Mouse (Mus musculus) cerebellum, postnatal 4 days (tissue): ENCODE measurements around the gene Antxr2.
A peak's percentile ranks its signal among the peaks of the same experiment; 100 is the strongest.

Experiments
- DNase-seq, 2 experiments: peaks; one replicate each; pipeline ENCODE4 v3.0.0; 2022; ENCODE audit warnings: low spot score in 2 of 2, mixed read lengths in 1 of 2

Gene Antxr2

GRCm38 (mm10) chr5:97913901-97914300 is 116.9 kb downstream of the Antxr2 start:
- no peak for DNase-seq

DNA sequence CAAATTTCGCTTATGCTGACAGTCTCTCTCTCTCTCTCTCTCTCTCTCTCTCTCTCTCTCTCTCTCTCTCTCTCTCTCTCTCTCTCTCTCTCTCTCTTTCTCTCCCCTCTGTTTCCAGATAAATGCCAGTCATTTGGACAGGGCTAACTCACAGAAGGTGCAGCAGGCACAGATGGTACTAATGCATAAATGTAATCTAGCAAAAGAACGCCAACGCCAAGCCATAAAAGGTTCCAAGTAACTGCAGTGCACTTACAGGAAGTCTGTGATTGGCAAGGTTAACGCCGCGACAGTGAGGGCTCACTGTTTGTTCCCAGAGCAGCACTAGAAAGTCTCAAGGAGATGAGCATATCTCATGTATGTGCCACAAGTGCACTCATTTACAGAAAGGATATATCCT is 123.4 kb downstream of the Antxr2 start:
- DNase-seq: peak in 1 of 2 experiments; percentile 26

DNA sequence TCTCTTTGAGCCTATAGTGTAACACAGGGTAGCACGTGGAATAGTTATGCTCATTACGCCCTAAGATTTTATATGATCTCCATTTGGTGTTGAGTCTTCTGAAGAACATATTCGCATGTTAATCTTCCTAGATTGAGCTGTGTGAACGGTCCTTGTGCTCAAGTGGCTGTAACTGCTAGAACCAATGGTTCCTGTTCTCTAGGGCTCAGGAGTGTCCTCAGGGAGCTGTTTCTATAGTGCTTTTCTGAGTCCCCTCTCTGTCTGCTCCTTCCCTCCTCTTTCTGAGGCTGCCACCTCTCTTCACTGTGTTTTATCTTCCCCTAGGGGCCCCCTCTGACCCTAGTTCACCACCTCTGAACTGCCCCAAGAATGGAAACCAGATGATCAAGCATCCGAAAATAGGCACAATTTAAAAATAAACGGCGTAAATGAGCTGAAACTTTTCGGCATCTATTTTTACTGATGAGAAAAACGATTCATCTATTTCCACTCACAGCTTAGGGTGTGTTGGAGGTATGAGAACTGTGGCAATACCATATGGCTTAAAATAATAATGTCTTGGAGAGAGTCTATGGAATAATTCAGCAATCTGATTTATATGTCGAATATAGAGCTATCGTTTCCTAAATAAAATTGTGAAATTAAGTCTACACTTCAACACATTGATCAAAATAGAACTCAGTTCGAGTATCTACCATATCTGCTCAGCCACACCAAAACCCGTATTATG is 124.1 kb downstream of the Antxr2 start:
- DNase-seq: no peak

DNA sequence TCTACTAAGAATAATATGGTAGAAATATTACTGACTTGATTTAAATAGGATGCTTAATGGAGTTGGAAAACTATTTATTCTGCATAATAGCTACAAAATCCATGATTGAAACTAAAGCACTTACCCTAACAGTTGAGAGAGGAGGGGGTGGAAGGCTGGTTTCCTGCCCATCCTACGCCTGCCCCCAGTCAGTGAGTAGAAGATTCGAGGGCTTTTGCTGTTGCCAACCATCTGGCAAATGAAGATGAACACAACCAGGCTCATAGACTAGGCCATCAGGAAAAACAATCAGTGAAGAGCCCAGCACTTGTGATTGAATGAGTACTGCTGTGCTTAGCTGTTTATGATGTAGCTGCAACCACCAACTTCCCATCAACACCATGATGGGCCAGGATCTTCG is 125.0 kb downstream of the Antxr2 start:
- no peak for DNase-seq

GRCm38 (mm10) chr5:97901096-97901495 is 129.7 kb downstream of the Antxr2 start:
- no peak for DNase-seq

- no peak for DNase-seq
Measured at GRCm38 (mm10) chr5:97899321-97899720, 131.5 kb downstream of the Antxr2 start.

GRCm38 (mm10) chr5:97885427-97885826 is 145.4 kb downstream of the Antxr2 start:
- no peak for DNase-seq

DNA sequence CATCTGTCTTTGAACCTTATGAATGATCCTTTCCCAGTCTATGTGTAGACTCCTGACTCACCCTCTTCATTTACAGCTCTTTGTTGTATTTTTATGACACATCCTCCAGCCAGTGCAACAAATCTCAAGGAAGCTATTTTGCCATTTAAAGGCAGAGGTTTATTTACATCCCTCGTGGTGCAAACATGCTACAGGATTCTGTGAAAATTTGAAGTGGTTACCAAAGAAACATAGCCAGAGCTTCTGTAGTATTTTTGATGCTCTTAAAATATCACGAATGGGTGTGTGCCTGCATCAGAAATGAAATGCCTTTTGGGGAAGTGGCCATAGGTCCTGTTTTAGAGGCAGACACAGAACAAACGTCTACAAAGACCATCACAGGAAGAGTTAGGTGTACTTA is 146.7 kb downstream of the Antxr2 start:
- no peak for DNase-seq

DNA sequence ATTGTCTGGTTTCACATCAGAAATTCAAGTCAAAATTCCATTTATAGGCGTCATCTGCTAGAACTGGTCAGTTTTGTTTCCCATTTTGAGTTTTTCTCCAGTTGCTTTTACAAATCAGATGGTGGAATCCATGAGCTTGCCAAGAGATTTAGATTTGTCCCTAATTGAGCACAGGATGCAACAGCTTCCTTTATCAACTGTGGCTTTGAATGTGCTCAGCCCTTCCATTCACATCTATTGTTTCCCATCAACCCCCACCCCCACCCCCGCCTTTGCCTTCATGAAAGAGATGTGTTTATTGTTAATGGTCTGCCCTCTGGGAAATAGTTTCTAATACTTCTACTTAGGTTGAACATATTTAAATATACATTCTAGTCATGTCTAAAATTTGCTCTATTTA is 149.4 kb downstream of the Antxr2 start:
- DNase-seq: no peak

- no peak for DNase-seq
Measured at GRCm38 (mm10) chr5:97880115-97880514, 150.7 kb downstream of the Antxr2 start.

DNA sequence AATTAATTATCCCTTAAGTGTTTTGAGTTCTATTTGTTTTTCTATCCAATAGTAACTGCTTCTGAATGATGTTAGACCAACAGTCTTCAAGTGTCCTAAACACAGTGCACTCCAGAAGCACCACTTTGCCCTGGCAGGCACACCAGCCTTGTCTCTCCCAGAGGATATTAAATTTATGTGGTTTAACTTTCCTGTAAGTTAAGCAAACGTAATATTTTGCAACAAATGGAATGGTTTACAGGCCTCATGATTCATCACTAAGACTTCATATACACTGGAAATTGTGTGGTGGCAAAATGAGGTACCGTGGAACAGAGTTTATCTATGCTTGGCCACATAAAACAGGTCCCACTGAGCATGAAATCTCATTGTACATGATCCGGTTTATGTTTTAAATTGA is 152.0 kb downstream of the Antxr2 start:
- no peak for DNase-seq

DNA sequence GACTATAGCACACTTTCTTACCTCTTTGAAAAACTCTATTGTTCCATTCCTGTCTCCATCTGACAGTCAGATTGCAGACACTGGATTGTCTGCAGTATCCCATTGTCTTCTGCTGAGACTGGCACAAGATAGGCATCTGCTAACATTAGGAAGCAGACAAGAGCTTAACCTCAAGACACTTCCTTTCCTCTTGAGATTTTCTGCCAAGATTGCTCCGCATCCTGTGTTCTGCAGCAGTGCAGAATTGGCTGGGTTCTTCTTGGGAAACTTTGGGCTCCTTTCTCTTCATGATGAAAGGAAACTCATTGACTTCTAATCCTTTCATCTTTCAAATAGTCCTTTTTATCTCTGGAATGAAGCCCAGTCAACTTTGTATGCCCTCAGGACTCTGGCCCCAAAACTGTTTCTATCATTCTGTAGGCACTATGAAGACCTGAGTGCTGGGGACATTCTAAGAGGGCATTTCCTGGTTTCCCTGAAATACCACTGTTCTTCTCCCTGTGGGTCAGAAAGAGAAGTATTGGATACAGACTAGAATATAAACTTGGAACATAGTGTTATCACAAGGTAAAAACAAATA is 152.5 kb downstream of the Antxr2 start:
- no peak for DNase-seq

- DNase-seq: no peak
Measured at GRCm38 (mm10) chr5:97876895-97877294, 153.9 kb downstream of the Antxr2 start.

GRCm38 (mm10) chr5:97867921-97868320 is 162.9 kb downstream of the Antxr2 start:
- no peak for DNase-seq

DNA sequence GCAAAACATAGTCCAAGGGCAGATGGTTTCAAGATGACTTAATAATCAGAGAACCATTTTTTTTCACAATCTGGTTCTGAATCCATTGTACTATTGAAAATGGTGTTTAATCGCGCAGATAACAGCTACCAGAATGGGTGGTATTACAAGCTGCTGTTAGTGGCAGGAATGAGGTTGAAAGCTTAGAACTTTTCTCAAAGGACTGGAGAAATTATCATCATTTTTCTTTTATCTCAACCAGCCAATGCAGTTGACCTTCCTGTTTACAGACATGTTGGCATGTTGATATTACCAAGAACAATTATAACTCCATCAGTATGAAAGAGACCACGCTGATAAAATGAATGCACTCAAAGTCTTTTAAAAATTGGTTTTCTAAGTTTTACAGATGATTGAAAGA is 163.9 kb downstream of the Antxr2 start:
- no peak for DNase-seq

DNA sequence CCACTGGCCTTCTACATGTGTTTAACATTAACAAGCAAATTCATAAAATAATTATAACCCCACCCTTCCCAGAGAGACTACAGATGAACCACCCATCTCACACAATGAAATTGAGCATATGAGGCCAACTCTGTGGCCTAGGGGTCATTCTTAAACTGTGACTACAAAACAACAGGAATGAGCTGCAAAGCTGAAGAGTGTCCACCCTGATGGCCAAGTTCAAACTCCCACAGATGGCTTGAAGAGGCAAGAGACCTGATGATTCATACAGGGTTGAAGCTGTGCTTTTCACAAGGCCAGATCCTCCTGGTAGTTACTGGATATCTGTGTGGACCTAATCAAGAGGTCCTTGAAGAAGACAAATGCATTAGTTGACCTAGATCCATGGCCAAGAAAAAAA is 173.7 kb downstream of the Antxr2 start:
- no peak for DNase-seq

- no peak for DNase-seq
Measured at GRCm38 (mm10) chr5:97851981-97852748, 178.7 kb downstream of the Antxr2 start.

DNA sequence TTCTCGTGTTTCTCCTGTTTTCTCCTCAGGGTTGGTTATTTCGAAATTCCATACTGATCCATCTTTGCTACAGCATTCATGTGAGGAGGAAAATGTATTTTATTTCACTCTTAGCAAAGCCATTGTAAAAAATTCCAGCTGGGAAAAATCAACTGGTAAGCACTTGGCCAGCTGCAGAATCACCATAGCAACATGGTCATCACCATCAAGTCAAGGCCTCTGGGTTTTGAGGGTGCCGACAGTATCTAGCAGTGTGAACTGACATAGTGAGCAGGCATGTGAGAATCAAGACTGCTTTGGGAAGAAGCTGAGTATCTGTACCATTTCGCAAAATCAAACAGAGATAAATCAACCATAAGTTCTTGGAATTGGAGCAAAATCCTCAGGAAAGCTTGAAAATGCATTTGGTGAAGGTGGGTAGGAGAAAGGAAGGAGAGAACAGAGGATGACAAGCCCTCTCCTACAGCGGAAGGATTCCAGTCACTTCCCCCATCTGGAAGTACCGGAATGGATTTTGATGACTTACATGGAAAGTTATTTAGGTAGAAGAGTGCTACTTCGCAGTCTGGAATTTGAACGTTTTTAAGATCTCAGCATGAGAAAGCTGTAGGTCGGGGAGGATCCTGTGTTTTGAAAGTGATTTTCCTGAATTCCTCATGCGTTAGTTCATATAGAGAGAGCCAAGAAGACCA is 183.5 kb downstream of the Antxr2 start:
- DNase-seq: no peak

DNA sequence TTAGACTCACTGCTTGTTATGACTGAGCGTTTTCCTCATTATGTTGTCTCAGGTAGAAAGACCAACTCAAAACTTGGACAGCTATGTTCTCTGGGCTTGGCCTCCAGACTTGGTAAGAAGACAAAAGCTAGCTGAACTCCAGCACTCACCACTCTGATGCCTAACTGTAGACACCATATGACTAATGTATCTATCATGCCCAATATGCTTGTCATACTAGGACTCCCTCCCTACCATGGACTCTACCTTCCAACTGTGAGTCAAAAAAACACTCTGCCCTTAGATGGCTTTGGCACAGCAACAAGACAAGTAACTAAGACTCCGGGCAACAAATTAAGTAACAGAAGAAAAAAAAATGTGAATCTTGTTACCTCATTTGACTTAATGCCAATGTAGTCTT is 184.3 kb downstream of the Antxr2 start:
- DNase-seq: no peak

DNA sequence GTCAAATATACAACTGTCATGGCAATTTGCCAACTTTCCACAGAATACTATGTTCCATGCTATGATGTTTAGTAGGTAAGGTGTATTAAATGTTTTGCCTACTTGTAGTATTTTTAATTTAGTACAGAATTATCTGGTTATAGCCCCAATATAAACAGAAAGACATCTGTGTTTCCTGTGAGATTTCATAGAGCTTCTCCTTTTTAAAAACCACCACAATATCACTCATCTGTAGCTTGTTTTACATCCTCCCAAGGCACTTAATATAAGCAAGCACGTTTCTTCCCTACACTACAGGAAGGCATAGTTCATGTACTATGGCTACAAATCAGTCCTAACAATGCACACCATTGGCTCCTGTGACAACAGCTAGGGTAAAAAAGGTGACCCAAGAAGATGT is 188.8 kb downstream of the Antxr2 start:
- no peak for DNase-seq

GRCm38 (mm10) chr5:97839924-97840279 is 190.9 kb downstream of the Antxr2 start:
- no peak for DNase-seq

DNA sequence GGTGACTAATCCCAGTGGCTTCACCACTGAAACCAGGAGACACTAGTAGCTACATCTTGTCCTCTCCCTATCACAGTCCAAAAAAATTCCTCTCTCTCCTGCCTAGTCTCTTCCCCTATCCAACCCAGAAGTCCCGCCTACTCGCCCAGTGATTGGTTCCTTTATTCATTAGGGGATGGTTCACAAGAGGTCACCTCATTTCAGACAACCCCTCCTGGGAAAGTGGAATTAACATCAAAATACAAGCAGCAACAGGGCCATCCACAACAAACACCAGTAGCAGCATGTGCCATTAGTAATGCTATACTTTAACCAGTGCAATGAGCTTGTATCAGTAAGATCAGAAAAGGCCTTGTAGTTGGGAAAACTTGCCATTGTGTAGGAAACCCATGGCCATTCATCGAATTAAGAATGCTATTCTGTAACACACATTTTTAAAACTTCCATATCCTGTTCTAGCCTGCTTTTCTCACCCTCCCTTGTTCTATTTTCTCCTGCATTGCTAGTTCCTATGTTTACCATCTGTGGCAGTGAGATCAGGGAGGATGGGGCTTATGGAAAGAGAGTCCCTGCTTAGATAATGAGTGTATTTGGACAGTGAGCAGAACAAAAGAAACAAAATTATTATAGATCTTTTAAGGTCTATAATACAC is 191.4 kb downstream of the Antxr2 start:
- DNase-seq: no peak
